Mouse (Mus musculus) left cerebral cortex, postnatal 14 days (tissue): ENCODE measurements around the gene Fry. TPM values are rescaled to one million over a fixed set of nuclear protein-coding genes. Genes with fewer than 3 reads are reported as not detected.
A peak's percentile ranks its signal among the peaks of the same experiment; 100 is the strongest.

ENCODE experiments used
- DNase-seq, 2 experiments: peaks; one replicate each; pipeline ENCODE4 v3.0.0; 2021 to 2022; ENCODE audit warnings: low spot score in 2 of 2, mixed read lengths in 1 of 2
- intact Hi-C: fragments of 180-260 bp; cut with DNase I; formaldehyde crosslinking; loops from one replicate; pipeline ENCODE4 v1.15.1; 2025
- total RNA-seq, 2 experiments: library from RNA; stranded (reverse); gene quantifications; 2 replicates each; pipeline ENCODE4 v1.2.3; 2021

Gene Fry
- total RNA-seq, 2 experiments from 2014 or later, result 189 to 195 TPM

DNA sequence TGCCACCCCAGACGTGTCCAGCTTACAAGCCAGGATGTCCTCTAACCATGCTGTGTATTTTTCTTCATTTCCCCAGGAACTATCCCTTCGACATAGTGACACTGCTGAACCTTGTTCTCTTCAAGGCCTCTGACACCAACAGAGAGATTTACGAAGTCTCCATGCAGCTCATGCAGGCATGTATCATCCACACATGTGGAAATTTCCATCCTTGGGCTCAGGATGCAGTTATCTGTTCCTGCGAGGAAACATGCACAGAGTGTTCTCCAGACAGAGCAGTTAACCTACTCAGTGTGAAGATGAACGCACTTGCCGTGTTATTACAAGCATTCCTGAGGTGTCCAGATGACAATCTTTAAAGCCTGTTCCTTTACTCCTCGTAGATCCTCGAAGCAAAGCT, 286.4 kb downstream of the Fry start:
- DNase-seq, result no peak
- intact Hi-C loops, result no loop called here

DNA sequence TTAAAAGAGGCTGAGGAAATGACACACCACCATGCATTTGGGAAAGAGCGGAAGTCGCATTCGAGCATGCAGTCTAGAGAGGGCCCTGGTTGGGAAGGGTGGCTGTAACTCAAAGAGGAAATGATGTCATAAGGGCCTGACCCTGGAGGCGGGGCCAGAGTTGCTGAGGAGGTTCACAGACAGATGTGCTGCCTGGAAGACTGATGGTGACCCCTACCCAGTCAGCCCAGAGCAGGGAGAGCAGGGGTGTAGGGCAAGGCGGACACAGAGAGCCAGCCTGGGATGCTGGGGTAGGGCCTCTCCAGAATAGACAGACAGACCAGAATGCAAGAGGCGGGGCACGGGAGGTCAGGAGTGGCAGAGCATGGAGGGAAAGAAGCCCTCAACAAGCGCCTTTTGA, 290.5 kb downstream of the Fry start:
- intact Hi-C loops, result no loop called here
- DNase-seq, result no peak

DNA sequence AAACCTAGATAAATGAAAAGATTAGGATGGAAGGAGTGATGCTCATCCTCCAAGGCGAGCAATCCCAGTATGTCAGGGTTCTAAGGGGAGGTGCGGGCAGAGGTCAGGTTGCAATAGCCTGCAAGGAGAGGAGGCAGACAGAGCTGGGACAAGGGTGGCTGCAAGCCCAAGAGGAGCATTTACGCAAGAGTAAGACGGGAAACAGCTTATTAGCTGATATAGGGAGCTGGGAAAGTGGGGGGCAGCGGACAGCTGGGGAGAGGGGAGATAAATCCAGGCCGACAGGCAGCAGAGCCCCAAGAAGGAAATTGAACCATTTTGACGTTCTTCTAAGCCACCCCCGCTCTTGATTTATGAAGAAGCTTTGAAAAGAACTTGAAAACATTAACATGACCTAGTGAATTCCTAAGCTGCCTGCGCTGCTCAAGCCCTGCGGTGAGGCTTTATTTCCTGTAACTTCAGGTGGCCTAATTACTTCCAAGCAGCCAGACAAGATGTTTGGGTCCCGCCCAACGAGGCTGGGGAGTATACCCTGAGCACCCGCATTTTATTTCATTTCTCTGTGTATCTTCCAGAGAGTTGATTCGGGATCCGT, 291.1 kb downstream of the Fry start:
- DNase-seq, result no peak
- intact Hi-C loops, result no loop called here

DNA sequence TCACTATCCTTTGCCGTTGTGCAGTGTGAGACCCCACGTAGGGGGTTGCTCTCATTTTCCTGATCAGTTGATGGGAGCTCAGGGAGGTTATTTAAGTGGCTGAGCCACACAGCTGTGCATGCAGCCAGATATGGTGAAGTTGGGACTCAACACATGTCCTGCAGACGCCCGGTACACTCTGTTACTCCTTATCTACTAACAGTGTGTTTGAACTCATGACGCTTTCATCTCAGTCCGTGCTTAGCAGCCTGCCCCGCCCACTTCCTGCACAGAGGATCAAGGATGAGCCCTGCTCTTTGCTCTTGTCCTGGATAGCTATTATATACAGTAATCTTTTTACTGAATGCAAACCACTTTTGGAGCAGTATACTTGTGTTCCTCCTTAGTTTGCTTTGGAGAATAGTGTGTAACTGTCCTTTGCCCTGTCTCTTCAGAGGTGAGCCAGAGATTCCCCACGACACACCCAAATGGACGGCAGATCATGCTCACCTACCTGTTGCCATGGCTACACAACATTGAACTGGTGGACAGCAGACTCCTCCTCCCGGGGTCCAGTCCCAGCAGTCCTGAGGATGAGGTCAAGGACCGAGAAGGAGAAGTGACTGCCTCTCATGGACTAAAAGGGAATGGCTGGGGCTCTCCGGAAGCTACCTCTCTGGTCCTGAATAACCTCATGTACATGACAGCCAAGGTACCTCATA, 294.5 kb downstream of the Fry start:
- intact Hi-C loops, result no loop called here
- DNase-seq, result no peak

DNA sequence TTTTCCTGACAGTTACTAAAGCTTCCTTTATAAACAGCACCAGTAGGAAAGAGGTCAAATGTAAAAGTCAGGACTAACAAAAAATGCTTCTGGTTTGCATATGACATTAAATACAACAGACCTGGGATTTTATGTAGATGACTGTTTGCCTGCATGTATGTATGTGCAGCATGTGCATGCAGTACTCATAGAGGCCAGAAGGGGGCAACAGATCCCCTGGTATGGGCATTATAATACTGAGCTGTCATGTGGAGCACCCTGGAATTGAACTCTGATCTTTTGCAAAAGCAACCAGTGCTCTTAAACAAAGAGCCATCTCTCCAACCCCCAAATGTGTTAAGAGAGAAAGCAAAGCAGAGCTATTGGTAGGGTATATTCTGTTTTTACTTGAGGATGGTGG, 296.4 kb downstream of the Fry start:
- intact Hi-C loops, result no loop called here
- DNase-seq, result no peak

GRCm38 (mm10) chr5:150417223-150417622, 298.8 kb downstream of the Fry start:
- DNase-seq, result no peak
- intact Hi-C loops, result no loop called here

- intact Hi-C loops, result no loop called here
These were observed 299.6 kb downstream of the Fry start for GRCm38 (mm10) chr5:150418035-150418434.

GRCm38 (mm10) chr5:150425038-150425437, 306.6 kb downstream of the Fry start:
- peak in 1 of 2 experiments; percentile 30 for DNase-seq
- intact Hi-C loops, result no loop called here

More at GRCm38 (mm10) chr5:150418035-150418434, 299.6 kb downstream of the Fry start:
- DNase-seq, result no peak

- peak; percentile 65 to 80 for DNase-seq
- intact Hi-C loops, result no loop called here
These were observed 308.1 kb downstream of the Fry start for GRCm38 (mm10) chr5:150426595-150426994.

DNA sequence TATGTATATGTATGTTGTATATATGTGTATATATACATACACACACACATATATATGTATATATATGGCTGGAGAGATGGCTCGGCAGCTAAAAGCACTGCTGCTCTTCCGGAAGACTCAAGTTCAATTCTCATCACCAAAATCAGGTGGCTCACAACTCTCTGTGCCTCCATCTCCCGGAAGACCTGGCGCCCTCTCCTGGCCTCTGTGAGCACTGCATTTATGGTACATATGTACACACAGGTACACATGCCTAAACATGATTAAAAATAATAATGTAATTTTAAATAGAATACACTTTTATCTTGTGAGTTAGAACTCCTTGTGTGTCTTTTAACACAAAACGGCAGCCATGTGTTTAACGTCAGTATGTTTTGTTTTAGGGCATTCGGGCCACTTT, 312.8 kb downstream of the Fry start:
- intact Hi-C loops, result loop anchor here (10.0 kb wide), 1 partner anchor 256 kb away; no protein-coding TSS in a partner anchor
- DNase-seq, result no peak

GRCm38 (mm10) chr5:150432960-150433359, 314.5 kb downstream of the Fry start:
- intact Hi-C loops, result loop anchor here (10.0 kb wide), 1 partner anchor 258 kb away; no protein-coding TSS in a partner anchor
- no peak for DNase-seq

DNA sequence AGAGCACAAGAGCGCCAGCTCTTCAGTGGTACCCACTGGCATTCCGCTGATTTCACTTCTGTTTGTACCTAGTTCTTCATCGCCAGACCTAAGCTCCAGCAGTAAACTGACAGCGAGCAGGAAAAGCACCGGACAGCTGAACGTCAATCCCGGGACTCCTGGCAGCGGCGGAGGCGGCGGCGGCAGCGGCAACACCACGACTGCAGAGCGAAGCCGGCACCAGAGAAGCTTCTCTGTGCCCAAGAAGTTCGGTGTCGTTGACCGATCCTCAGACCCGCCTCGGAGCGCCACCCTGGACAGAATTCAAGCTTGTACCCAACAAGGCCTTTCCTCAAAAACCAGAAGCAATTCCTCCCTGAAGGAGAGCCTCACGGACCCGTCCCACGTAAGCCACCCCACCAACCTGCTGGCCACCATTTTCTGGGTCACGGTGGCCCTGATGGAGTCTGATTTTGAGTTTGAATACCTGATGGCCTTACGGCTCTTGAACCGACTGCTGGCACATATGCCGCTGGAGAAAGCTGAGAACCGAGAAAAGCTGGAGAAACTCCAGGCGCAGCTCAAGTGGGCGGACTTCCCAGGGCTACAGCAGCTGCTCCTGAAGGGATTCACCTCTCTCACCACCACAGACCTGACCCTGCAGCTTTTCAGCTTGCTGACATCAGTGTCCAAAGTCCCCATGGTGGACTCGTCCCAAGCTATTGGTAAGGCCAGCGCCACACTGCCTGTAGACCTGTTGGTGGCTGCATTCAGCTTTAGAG, 318.4 kb downstream of the Fry start:
- intact Hi-C loops, result loop anchor here (10.0 kb wide), 1 partner anchor 262 kb away; no protein-coding TSS in a partner anchor
- DNase-seq, result no peak

DNA sequence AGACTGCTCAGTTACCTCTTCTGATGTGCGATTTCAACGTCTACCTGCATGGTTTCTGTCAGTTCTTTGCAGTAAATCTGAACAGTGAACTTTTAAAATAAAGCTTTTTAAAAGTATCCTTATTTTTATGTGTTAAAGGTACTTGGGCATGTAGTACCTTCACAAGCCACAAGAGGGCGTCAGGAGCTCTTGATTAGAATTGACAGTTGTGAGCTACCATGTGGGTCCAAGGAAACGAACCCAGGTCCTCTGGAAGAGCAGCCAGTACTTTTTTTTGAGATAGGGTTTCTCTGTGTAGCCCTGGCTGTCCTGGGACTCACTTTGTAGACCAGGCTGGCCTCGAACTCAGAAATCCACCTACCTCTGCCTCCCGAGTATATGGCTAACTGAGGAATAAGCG, 323.2 kb downstream of the Fry start:
- intact Hi-C loops, result loop anchor here (10.0 kb wide), 1 partner anchor 223 kb away; the partner anchor contains the start of gene N4bp2l2
- DNase-seq, result peak in 1 of 2 experiments; percentile 35

DNA sequence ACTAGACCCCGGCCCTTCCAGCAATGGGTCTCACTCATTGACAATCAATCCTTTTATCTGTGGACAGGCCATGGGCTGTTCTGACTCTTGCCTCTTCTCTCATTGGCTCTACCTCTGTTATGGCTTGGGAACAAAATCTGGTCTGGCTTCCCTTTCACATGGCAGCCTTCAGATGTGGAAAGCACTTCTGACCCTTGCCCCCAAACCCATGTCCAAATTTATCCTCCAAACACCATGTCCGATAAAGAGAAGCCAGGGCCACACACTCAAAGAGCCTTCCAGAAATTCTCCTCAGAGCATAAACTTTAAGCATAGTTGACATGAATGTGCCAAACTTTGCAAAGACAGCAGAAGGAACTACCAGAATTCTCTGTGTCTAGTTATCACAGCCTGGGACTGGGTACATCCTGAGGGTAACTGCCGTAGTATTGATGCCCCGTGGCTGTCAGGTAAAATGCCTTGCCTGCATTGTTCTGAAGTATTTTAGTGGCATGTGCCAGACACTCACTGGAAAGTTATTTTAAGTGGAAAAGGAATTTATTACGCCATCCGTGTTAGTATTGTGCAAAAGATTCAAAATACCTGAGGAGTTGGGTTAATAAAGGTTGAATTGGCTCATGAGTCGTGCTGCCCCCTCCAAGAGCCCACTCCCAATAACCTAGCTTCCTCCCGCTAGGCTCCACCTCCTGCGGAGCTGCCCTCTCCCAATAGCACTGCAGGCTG, 333.0 kb downstream of the Fry start:
- no peak for DNase-seq
- intact Hi-C loops, result no loop called here

DNA sequence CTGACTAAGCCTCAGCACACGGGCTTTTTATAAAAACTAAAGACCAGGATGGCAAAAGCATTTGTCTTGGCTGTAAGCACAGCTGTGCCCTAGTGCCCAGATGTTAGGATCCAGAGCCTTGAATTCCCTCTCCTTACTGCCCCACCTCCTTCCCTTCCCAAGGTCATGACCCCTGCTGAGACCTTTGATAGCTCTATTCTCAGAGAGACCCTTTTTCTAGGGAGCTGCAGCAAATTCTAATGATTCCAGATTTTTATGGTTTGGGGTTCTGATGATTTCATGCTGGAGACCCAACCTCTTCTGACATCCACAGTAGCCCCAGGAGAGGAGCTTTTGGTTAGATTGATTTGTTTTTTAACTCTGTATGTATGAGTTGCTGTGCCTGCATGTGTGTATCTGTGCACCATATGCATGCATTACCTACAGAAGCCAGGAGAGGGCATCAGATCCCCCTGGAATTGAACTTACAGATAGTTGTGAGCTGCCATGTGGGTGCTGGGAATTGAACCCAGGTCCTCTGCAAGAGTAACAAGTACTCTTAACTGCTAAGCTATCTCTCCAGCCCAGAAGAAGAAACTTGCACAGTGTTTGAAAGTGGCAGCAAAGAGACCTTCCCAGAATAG, 333.7 kb downstream of the Fry start:
- intact Hi-C loops, result no loop called here
- no peak for DNase-seq

GRCm38 (mm10) chr5:150452671-150453070, 334.2 kb downstream of the Fry start:
- intact Hi-C loops, result no loop called here
- DNase-seq, result no peak

DNA sequence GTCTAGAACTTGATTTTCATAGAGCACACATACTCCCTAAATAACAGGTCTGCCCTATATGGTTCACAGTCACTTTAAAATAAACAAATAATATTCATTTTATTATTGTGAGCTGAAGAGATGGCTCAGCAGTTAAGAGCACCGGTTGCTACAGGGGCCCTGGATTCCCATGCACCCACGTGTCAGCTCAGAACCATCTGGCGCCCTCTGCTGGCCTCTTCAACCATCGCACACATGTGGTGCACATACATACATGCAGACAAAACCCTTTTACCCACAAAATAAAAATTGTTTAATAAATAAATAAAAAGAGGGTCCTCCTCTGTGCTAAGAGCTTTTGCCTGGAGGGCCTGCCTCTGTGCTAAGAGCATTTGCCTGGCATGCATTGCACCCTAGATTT, 335.0 kb downstream of the Fry start:
- DNase-seq, result no peak
- intact Hi-C loops, result no loop called here

- intact Hi-C loops, result no loop called here
- no peak for DNase-seq
These were observed 338.9 kb downstream of the Fry start for GRCm38 (mm10) chr5:150457165-150457903.
